Mouse (Mus musculus) megakaryocyte, embryonic 14.5 days (primary cell): ENCODE measurements around the gene Prkd3. TPM values are rescaled to one million over a fixed set of nuclear protein-coding genes. Genes with fewer than 3 reads are reported as not detected.

Experiments
- H3K27me3 ChIP-seq: replicated peaks from 2 replicates; pipeline ENCODE3; 2012; ENCODE audit warnings: inconsistent platforms
- H3K36me3 ChIP-seq: replicated peaks from 2 replicates; pipeline ENCODE3; 2012; ENCODE audit warnings: low read length, inconsistent platforms, mixed read lengths
- H3K4me1 ChIP-seq: 2 replicates; pipeline ENCODE4 v1.6.1; 2012; ENCODE audit warnings: inconsistent platforms
- H3K4me3 ChIP-seq: replicated peaks from 2 replicates; pipeline ENCODE3; 2012; ENCODE audit warnings: moderate library complexity, mild to moderate bottlenecking, inconsistent platforms
- H3K9me3 ChIP-seq: 2 replicates; pipeline ENCODE4 v1.6.1; 2012; ENCODE audit warnings: inconsistent platforms
- FLI1 ChIP-seq: IDR thresholded peaks from 2 replicates; pipeline ENCODE4 v1.6.1; 2012; ENCODE audit warnings: low read length, inconsistent platforms, mixed read lengths
- GATA1 ChIP-seq: IDR thresholded peaks from 3 replicates; pipeline ENCODE4 v1.6.1; 2012; ENCODE audit warnings: mixed read lengths, low read length, inconsistent platforms, borderline replicate concordance
- polyA plus RNA-seq: library from polyadenylated mRNA; stranded (reverse); fragments of >175 nt; gene quantifications from 2 replicates; pipeline ENCODE4 v1.2.3, GENCODE M21; 2012; ENCODE audit warnings: low replicate concordance; ENCODE audit not compliant: insufficient read depth

The Prkd3 gene
- polyA plus RNA-seq, 1 experiment = 0.23 TPM

DNA sequence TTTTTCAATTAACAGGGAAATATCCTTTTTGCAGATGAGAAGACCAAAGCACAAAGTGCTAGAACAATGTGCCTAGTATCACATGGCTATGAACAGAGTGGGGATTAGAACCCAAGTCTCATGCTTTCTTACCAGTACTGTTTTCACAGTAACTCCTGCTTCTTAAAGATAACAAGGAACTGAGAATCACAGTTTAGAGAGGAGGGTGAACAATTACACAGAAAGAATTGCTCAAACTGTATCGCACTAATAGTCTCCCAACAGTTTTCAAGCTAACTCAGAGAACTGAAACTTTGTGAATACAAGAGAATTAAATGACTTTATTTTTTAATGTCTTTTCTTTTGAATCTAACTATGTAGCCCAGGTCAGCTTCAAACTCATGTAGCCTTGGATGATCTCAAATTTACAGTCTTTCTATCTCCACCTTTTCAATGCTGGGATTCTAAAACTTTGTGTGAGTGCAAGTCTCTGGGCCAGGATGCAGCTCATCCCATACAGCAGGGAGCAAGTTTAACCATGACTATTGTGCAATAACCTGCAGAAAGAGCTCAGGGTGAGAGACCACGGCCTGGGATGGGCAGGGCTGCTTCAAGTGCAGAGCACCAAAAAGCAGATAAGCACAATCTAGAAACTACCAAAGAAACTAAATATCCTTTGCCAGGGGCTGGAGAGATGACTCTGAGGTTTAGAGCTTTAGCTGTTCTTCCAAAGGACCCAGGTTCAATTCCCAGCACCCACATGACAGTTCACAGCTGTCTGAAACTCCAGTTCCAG is 5.5 kb downstream of the Prkd3 start:
- TF ChIP-seq FLI1 (no peak), GATA1 (no peak)
- H3K9me3 ChIP-seq = 0 out of 2 replicates have a peak, but pooled peaks cover 2% of the 10 kb centered on the region
- H3K27me3 ChIP-seq = peaks cover 6% of the 10 kb centered on the region
- peaks cover 15% of the 10 kb centered on the region for H3K4me1 ChIP-seq
- peaks cover 21% of the 10 kb centered on the region for H3K36me3 ChIP-seq
- H3K4me3 ChIP-seq = no peak overlapping the region

DNA sequence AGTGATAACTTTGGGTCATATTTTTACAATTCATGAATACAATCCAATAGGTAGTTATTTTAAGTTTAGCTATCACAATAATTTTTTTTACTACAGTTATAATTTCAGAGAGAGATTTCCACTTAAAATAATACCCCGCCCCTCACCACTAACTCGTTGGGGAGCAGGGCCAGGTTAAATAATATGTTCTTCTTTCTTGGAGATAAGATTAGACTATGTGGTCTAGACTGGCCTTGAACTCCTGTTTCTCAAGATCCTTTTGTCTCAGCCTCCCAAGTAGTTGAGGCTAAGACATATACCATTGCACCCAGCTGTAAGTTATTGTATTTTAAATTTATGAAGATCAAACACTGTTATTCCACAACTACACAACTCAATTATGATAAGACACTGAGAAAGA is 7.0 kb downstream of the Prkd3 start:
- H3K4me1 ChIP-seq = peaks cover 8% of the 10 kb centered on the region; the same call in 1 of the 2 replicates
- H3K9me3 ChIP-seq = 0 out of 2 replicates have a peak, but pooled peaks cover 2% of the 10 kb centered on the region
- H3K4me3 ChIP-seq = no peak overlapping the region
- TF ChIP-seq GATA1 = no peak
- no peak for TF ChIP-seq FLI1
- peaks cover 2% of the 10 kb centered on the region for H3K27me3 ChIP-seq
- peaks cover 21% of the 10 kb centered on the region for H3K36me3 ChIP-seq

DNA sequence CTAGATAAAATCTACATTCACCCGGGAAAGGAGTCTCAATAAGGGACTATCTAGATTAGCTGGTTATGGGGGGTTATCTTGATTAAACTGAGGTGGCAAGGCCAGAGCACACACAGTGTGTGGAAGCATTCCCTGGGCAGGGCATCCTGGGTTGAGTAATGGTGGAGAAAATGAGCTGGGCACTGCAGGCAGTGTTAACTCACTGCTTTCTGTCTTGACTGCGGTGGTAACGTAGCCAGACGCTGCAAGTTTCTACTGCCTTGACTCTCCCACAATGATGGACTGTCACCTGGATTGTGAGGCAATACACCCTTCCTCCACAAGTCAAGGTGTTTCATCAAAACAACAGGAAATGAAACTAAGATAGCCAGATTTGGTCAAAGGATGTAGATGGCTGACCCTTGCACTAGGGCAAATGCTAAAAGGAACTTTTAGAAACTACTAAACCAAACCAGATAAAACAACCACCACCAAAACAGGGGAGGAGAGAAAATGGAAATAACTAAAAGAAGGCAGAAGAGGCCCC is 20.8 kb downstream of the Prkd3 start:
- Histone ChIP-seq H3K4me1 (peaks cover 4% of the 10 kb centered on the region), H3K9me3 (no peaks in the 10 kb centered on the region), H3K27me3 (no peaks in the 10 kb centered on the region), H3K4me3 (no peak overlapping the region), H3K36me3 (no peaks in the 10 kb centered on the region)
- TF ChIP-seq FLI1 (no peak), GATA1 (no peak)

DNA sequence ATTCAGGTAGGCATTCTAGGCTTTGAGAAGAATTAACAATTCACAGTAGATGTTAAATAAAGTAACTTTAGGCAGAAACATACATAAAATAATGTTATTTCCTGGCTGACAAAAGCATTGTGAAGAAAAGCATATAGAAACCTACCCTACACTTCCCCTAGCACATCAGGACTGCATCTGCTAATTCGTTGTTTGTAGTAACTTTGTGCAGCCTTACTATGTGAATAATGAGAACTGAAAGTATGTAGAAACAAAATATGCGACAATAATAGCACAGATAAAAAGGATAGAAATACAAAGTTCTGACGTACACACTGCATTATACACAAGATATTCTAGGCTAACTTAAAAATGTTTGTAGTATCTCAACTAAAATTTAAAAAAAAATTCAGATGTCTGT is 21.4 kb downstream of the Prkd3 start:
- Histone ChIP-seq H3K27me3 (no peaks in the 10 kb centered on the region), H3K36me3 (no peaks in the 10 kb centered on the region), H3K9me3 (no peaks in the 10 kb centered on the region), H3K4me3 (no peak overlapping the region), H3K4me1 (peaks cover 4% of the 10 kb centered on the region)
- TF ChIP-seq FLI1 (no peak), GATA1 (no peak)

DNA sequence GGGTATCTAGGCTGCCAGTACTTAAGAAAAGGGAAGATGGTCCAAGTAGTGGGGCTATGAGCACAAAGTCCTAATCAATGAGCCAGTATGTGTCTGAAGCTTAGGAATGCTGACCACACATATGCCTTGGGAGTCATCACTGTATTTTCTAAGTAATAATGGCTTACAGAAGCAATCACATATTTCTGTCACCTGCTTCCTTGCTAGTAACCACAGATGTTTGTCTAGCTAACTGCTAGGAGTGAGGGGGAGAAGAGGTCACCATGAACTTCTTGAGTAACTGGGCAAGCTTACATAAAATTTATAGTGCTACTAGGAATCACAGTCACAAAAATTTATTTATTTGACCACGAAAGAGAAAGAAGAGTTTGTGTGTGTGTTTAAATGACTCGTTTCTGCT is 22.5 kb downstream of the Prkd3 start:
- TF ChIP-seq GATA1 (no peak), FLI1 (no peak)
- Histone ChIP-seq H3K9me3 (no peaks in the 10 kb centered on the region), H3K4me1 (peaks cover 4% of the 10 kb centered on the region), H3K27me3 (no peaks in the 10 kb centered on the region), H3K36me3 (no peaks in the 10 kb centered on the region), H3K4me3 (no peak overlapping the region)

DNA sequence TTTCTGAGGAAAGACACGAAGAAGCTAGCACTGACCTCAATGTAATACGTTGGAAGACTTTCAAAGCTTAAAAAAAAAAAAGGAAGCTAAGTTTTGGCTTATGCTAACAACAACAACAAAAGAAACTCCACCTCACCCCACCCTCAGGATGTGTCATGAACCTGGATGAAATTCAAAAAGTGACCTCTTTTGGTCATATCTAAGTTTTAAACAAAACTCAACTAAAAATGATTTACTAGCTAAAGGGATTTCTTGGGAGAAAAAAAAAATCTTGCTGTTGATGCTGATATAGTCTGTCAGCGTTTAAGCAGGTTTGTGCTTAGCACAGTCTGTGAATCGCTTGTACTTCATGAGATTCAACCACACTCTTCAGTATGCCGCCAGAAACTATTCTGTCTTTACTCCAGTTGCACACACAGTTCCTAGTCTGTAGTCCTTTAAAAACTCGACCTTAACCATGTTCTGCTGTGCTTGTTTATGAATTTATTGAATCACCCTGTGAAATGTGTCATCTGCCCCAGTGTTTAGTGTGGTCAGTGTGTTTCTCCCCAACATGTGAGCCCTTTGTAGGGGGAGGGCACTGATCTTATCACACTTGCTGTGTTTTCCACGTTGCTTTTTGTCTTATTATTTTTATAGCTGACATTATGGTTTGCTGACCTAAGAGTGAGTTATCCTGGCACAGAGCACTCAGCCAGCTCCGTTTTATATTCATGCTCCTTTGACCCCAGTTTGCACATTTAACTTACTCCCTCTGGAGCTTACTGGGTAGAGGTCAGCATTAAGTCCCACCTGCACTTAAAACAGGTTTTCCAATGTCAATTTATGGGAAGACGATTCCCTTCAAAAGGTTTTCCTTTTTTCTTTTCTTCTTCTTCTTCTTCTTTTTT is 25.4 kb downstream of the Prkd3 start:
- Histone ChIP-seq H3K4me1 (peaks cover 11% of the 10 kb centered on the region), H3K9me3 (no peaks in the 10 kb centered on the region), H3K36me3 (no peaks in the 10 kb centered on the region), H3K4me3 (no peak overlapping the region), H3K27me3 (peaks cover 3% of the 10 kb centered on the region)
- TF ChIP-seq GATA1 (no peak), FLI1 (no peak)

DNA sequence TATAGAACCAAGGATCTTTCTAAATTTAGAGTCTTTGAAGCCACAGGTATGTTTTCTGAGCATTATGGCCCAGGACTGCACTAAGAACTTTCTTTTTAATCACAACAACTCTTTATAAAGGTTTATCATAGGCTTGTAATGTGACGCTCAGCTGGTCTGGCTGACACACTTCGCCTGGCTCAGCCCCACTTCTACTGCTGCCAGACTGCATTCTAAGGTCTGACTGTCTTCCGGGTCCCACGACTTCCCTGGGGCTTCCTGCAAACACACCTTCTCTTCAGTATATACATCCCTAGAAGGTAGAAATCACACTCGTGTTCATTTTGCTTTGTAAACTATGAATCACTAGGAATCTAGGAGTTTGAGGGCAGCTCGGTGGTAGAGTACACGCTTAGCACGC is 26.2 kb downstream of the Prkd3 start:
- Histone ChIP-seq H3K27me3 (peaks cover 3% of the 10 kb centered on the region), H3K9me3 (no peaks in the 10 kb centered on the region), H3K4me1 (peaks cover 7% of the 10 kb centered on the region), H3K4me3 (no peak overlapping the region), H3K36me3 (no peaks in the 10 kb centered on the region)
- no peak for TF ChIP-seq FLI1
- TF ChIP-seq GATA1 = no peak

DNA sequence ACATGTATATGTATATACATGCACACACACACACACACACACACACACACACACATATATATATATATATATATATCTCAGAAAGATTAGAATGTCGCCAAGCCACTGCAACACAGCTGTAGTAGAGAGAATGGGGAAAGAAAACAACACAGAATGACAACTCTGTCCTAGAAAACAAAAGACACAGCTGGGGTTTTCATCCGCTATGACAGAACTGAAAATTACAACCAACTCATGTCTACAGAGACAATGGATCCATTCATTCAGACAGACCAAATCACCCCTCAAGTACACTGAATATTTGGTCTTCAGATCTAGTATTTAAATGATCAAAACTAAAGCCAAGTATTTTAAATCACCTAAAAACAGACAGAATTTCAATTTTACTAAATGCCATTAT is 26.9 kb downstream of the Prkd3 start:
- no peak overlapping the region for H3K4me3 ChIP-seq
- TF ChIP-seq FLI1 (no peak), GATA1 (no peak)
- no peaks in the 10 kb centered on the region for H3K9me3 ChIP-seq
- H3K27me3 ChIP-seq = peaks cover 3% of the 10 kb centered on the region
- no peaks in the 10 kb centered on the region for H3K36me3 ChIP-seq
- peaks cover 7% of the 10 kb centered on the region for H3K4me1 ChIP-seq

DNA sequence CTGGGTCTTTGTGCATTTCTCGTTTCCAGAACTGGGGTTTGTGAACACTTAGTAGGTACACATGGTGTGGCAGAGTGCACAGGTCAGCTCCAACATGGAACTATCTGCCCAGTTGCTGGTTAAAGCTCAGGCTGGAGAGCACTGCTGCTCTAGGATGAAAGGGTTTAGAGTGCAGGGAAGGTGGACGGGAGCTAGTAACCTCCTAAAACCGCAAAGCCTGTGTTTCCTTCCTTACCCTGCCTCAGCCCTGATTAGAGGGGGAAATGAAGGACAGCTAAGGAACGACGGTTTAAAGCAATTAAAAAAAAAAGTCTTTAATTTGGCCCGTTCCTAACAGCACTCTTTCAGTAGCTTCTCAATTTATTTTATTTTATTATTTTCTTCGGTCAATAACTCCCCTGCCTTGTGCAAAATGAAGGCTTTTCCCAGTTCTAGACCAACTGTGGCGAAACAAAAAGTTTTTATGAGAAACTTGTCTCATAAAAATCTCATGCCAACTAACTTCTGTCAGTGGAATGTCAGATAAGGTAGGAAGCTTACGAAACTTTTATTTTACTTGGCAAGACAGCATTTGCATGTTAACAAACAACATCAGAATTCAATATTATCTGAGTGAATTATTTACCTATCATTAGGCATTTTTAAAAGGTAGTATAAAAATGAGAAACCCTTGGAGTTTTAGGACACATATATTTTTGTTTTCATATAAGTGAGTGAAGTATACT is 28.2 kb downstream of the Prkd3 start:
- Histone ChIP-seq H3K27me3 (peaks cover 3% of the 10 kb centered on the region), H3K9me3 (no peaks in the 10 kb centered on the region)
- TF ChIP-seq GATA1 (no peak), FLI1 (no peak)

DNA sequence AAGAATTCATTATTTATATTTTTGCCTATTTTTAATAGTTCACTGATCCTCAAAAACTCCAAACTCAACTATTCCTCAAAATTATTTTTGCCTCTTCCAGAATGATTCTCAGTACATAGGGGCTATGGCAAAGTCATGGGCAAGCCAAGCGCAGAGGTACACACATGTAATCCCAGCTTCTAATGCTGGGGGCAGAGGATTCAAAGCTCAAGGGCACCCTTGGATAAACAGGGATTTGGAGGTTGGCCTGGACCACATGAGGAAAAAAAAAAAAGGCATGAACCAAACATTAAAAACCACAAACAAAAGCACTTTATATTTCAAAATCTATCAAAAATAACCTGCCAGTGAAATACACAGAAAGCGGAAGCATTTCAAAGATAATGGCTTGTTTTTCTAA is 29.1 kb downstream of the Prkd3 start:
- H3K27me3 ChIP-seq = peaks cover 3% of the 10 kb centered on the region
- no peak overlapping the region for H3K4me3 ChIP-seq
- TF ChIP-seq GATA1 (no peak), FLI1 (no peak)
- H3K4me1 ChIP-seq = peaks cover 7% of the 10 kb centered on the region
- no peaks in the 10 kb centered on the region for H3K9me3 ChIP-seq
- no peaks in the 10 kb centered on the region for H3K36me3 ChIP-seq

More for the DNA sequence above, 28.2 kb downstream of the Prkd3 start:
- H3K4me3 ChIP-seq = no peak overlapping the region
- H3K4me1 ChIP-seq = peaks cover 7% of the 10 kb centered on the region
- H3K36me3 ChIP-seq = no peaks in the 10 kb centered on the region
